Mouse (Mus musculus) CH12.LX (cell line): ENCODE measurements around the gene Ubtf. TPM values are rescaled to one million over a fixed set of nuclear protein-coding genes. Genes with fewer than 3 reads are reported as not detected.
A peak's percentile ranks its signal among the peaks of the same experiment; 100 is the strongest.

ENCODE experiments used
- DNase-seq: peaks from one replicate; pipeline ENCODE4 v3.0.0-alpha.2; 2013; ENCODE audit errors: extremely low read depth
- H3K27ac ChIP-seq: 2 replicates; pipeline ENCODE4 v1.5.1; 2012; ENCODE audit warnings: low read depth, mild to moderate bottlenecking, control low read depth, moderate library complexity; ENCODE audit not compliant: insufficient read depth
- H3K27me3 ChIP-seq: replicated peaks from 2 replicates; pipeline ENCODE3; 2012; ENCODE audit warnings: inconsistent platforms
- H3K36me3 ChIP-seq, 2 experiments: replicated peaks in 1 of 2; 2 replicates each; pipeline versions ENCODE3 to v1.6.1; 2012; ENCODE audit warnings: inconsistent platforms in 1 of 2, low read length in 1 of 2, mild to moderate bottlenecking in 1 of 2, mixed read lengths in 1 of 2, moderate library complexity in 1 of 2; ENCODE audit not compliant: control insufficient read depth in 1 of 2, insufficient read depth in 1 of 2
- H3K4me1 ChIP-seq, 2 experiments: 2 replicates each; pipeline ENCODE4 v1.6.1; 2012; ENCODE audit warnings: inconsistent platforms in 1 of 2, moderate library complexity in 1 of 2; ENCODE audit not compliant: insufficient read depth in 2 of 2, control insufficient read depth in 1 of 2
- H3K4me2 ChIP-seq: 2 replicates; pipeline ENCODE4 v1.6.1; 2012; ENCODE audit warnings: low read depth, mild to moderate bottlenecking, control low read depth; ENCODE audit not compliant: poor library complexity, insufficient read depth, severe bottlenecking
- H3K4me3 ChIP-seq, 3 experiments: fragments of 150-350 bp in 1 of 3; sonication (generic) in 1 of 3; replicated peaks in 1 of 3; 2 replicates each; pipeline versions ENCODE3 to v1.5.1; 2011 to 2012; ENCODE audit warnings: low read depth in 2 of 3, low read length in 2 of 3, mild to moderate bottlenecking in 2 of 3, moderate library complexity in 2 of 3, control low read depth in 1 of 3, improper control_type of control experiment in 1 of 3, inconsistent platforms in 1 of 3, mixed read lengths in 1 of 3; ENCODE audit not compliant: poor library complexity in 1 of 3
- H3K79me2 ChIP-seq: replicated peaks from 2 replicates; pipeline ENCODE4 v1.6.1; 2012; ENCODE audit warnings: mild to moderate bottlenecking, moderate library complexity; ENCODE audit not compliant: control insufficient read depth, poor library complexity, insufficient read depth, severe bottlenecking; ENCODE audit errors: extremely low read depth
- H3K9ac ChIP-seq: 2 replicates; pipeline ENCODE4 v1.6.1; 2012; ENCODE audit warnings: low read depth, mild to moderate bottlenecking, control low read depth, moderate library complexity; ENCODE audit not compliant: insufficient read depth
- H3K9me3 ChIP-seq: replicated peaks from 2 replicates; pipeline ENCODE3; 2012; ENCODE audit warnings: low read length, inconsistent platforms, mixed read lengths
- BHLHE40 ChIP-seq: IDR thresholded peaks from 2 replicates; pipeline ENCODE4 v1.6.1; 2011; ENCODE audit warnings: mild to moderate bottlenecking, low read depth, low read length, improper control_type of control experiment
- CHD1 ChIP-seq: IDR thresholded peaks from 2 replicates; pipeline ENCODE4 v1.6.1; 2012; ENCODE audit warnings: low read depth, low read length, improper control_type of control experiment, inconsistent platforms
- CHD2 ChIP-seq: IDR thresholded peaks from 2 replicates; pipeline ENCODE4 v1.6.1; 2011; ENCODE audit warnings: low read length, improper control_type of control experiment
- CTCF ChIP-seq, 2 experiments: IDR thresholded peaks in 1 of 2; conservative IDR thresholded peaks in 1 of 2; 2 replicates each; pipeline ENCODE4 v1.5.1; 2011 to 2012; ENCODE audit warnings: low read depth in 2 of 2, low read length in 2 of 2, improper control_type of control experiment in 1 of 2, inconsistent platforms in 1 of 2, mild to moderate bottlenecking in 1 of 2, moderate library complexity in 1 of 2
- E2F4 ChIP-seq: IDR thresholded peaks from 2 replicates; pipeline ENCODE4 v1.6.1; 2011; ENCODE audit warnings: low read depth, low read length, improper control_type of control experiment; ENCODE audit not compliant: insufficient replicate concordance
- ELF1 ChIP-seq: IDR thresholded peaks from 2 replicates; pipeline ENCODE4 v1.6.1; 2014; ENCODE audit warnings: low read depth, mild to moderate bottlenecking, inconsistent platforms, low read length, improper control_type of control experiment
- EP300 ChIP-seq: IDR thresholded peaks from 2 replicates; pipeline ENCODE4 v1.6.1; 2011; ENCODE audit warnings: low read length, improper control_type of control experiment
- ETS1 ChIP-seq: conservative IDR thresholded peaks from 2 replicates; pipeline ENCODE4 v1.6.1; 2012; ENCODE audit warnings: low read depth, mild to moderate bottlenecking, inconsistent platforms, low read length, improper control_type of control experiment, moderate library complexity
- GABPA ChIP-seq: IDR thresholded peaks from 2 replicates; pipeline ENCODE4 v1.6.1; 2012; ENCODE audit warnings: low read depth, low read length, improper control_type of control experiment, inconsistent platforms; ENCODE audit not compliant: insufficient replicate concordance
- HCFC1 ChIP-seq: IDR thresholded peaks from 2 replicates; pipeline ENCODE4 v1.6.1; 2012; ENCODE audit warnings: low read depth, mild to moderate bottlenecking, inconsistent platforms, low read length, improper control_type of control experiment
- IRF4 ChIP-seq: IDR thresholded peaks from 2 replicates; pipeline ENCODE4 v1.6.1; 2014; ENCODE audit warnings: low read depth, mild to moderate bottlenecking, inconsistent platforms, low read length, improper control_type of control experiment
- JUN ChIP-seq: IDR thresholded peaks from 2 replicates; pipeline ENCODE4 v1.6.1; 2011; ENCODE audit warnings: low read depth, mild to moderate bottlenecking, low read length, improper control_type of control experiment, moderate library complexity; ENCODE audit not compliant: insufficient read depth
- JUND ChIP-seq: conservative IDR thresholded peaks from 2 replicates; pipeline ENCODE4 v1.6.1; 2011; ENCODE audit warnings: low read depth, low read length, improper control_type of control experiment
- KAT2A ChIP-seq: IDR thresholded peaks from 2 replicates; pipeline ENCODE4 v1.6.1; 2012; ENCODE audit warnings: low read length, improper control_type of control experiment, inconsistent platforms; ENCODE audit not compliant: insufficient replicate concordance
- MAFK ChIP-seq: IDR thresholded peaks from 2 replicates; pipeline ENCODE4 v1.6.1; 2011; ENCODE audit warnings: low read length, improper control_type of control experiment; ENCODE audit not compliant: insufficient replicate concordance
- MAX ChIP-seq: IDR thresholded peaks from 2 replicates; pipeline ENCODE4 v1.6.1; 2011; ENCODE audit warnings: low read length, improper control_type of control experiment
- MAZ ChIP-seq: IDR thresholded peaks from 2 replicates; pipeline ENCODE4 v1.6.1; 2012; ENCODE audit warnings: low read depth, mild to moderate bottlenecking, inconsistent platforms, low read length, improper control_type of control experiment, moderate library complexity
- MEF2A ChIP-seq: IDR thresholded peaks from 2 replicates; pipeline ENCODE4 v1.6.1; 2014; ENCODE audit warnings: low read depth, mild to moderate bottlenecking, inconsistent platforms, low read length, improper control_type of control experiment, borderline replicate concordance
- MXI1 ChIP-seq: IDR thresholded peaks from 2 replicates; pipeline ENCODE4 v1.6.1; 2011; ENCODE audit warnings: mild to moderate bottlenecking, low read depth, low read length, improper control_type of control experiment
- MYC ChIP-seq: IDR thresholded peaks from 2 replicates; pipeline ENCODE4 v1.6.1; 2011; ENCODE audit warnings: low read depth, mild to moderate bottlenecking, improper control_type of control experiment, low read length
- NELFE ChIP-seq: IDR thresholded peaks from 2 replicates; pipeline ENCODE4 v1.6.1; 2011; ENCODE audit warnings: low read depth, low read length, improper control_type of control experiment
- NRF1 ChIP-seq: IDR thresholded peaks from 2 replicates; pipeline ENCODE4 v1.6.1; 2014; ENCODE audit warnings: low read depth, mild to moderate bottlenecking, inconsistent platforms, low read length, improper control_type of control experiment, moderate library complexity
- PAX5 ChIP-seq: IDR thresholded peaks from 2 replicates; pipeline ENCODE4 v1.6.1; 2012; ENCODE audit warnings: low read length, inconsistent platforms, mixed read lengths
- POLR2A ChIP-seq: IDR thresholded peaks from 2 replicates; pipeline ENCODE4 v1.6.1; 2011; ENCODE audit warnings: low read depth, mild to moderate bottlenecking, improper control_type of control experiment, low read length
- POLR2AphosphoS2 ChIP-seq: IDR thresholded peaks from 2 replicates; pipeline ENCODE4 v1.6.1; 2011; ENCODE audit warnings: low read depth, low read length, improper control_type of control experiment
- RAD21 ChIP-seq: IDR thresholded peaks from 2 replicates; pipeline ENCODE4 v1.6.1; 2011; ENCODE audit warnings: low read depth, mild to moderate bottlenecking, low read length, improper control_type of control experiment, moderate library complexity
- RCOR1 ChIP-seq: conservative IDR thresholded peaks from 2 replicates; pipeline ENCODE4 v1.6.1; 2012; ENCODE audit warnings: low read depth, mild to moderate bottlenecking, inconsistent platforms, low read length, improper control_type of control experiment
- SIN3A ChIP-seq: IDR thresholded peaks from 2 replicates; pipeline ENCODE4 v1.6.1; 2012; ENCODE audit warnings: low read length, improper control_type of control experiment, inconsistent platforms
- SMC3 ChIP-seq: IDR thresholded peaks from 2 replicates; pipeline ENCODE4 v1.6.1; 2011; ENCODE audit warnings: low read depth, low read length, improper control_type of control experiment
- TBP ChIP-seq: conservative IDR thresholded peaks from 2 replicates; pipeline ENCODE4 v1.6.1; 2011; ENCODE audit warnings: low read depth, low read length, improper control_type of control experiment
- TCF12 ChIP-seq: IDR thresholded peaks from 2 replicates; pipeline ENCODE4 v1.6.1; 2014; ENCODE audit warnings: low read depth, mild to moderate bottlenecking, inconsistent platforms, low read length, improper control_type of control experiment
- UBTF ChIP-seq: IDR thresholded peaks from 2 replicates; pipeline ENCODE4 v1.6.1; 2012; ENCODE audit warnings: low read depth, mild to moderate bottlenecking, inconsistent platforms, low read length, improper control_type of control experiment, moderate library complexity
- USF1 ChIP-seq: IDR thresholded peaks from 2 replicates; pipeline ENCODE4 v1.6.1; 2014; ENCODE audit warnings: low read depth, mild to moderate bottlenecking, inconsistent platforms, low read length, improper control_type of control experiment
- USF2 ChIP-seq: conservative IDR thresholded peaks from 2 replicates; pipeline ENCODE4 v1.6.1; 2011; ENCODE audit warnings: low read depth, low read length, improper control_type of control experiment
- ZC3H11A ChIP-seq: IDR thresholded peaks from 2 replicates; pipeline ENCODE4 v1.6.1; 2012; ENCODE audit warnings: low read depth, mild to moderate bottlenecking, inconsistent platforms, low read length, improper control_type of control experiment
- ZKSCAN1 ChIP-seq: IDR thresholded peaks from 2 replicates; pipeline ENCODE4 v1.6.1; 2012; ENCODE audit warnings: low read depth, inconsistent platforms, low read length, improper control_type of control experiment, borderline replicate concordance
- ZNF384 ChIP-seq: IDR thresholded peaks from 2 replicates; pipeline ENCODE4 v1.6.1; 2012; ENCODE audit warnings: low read depth, low read length, improper control_type of control experiment, inconsistent platforms
- dilution Hi-C: fragments of 300-500 bp; cut with MboI; formaldehyde crosslinking; loops from 2 replicates; pipeline ENCODE4 v1.14.3; 2020; ENCODE audit warnings: low sequenced_read_pairs; ENCODE audit not compliant: extremely low pct_unique_long_range_greater_than_20kb, extremely low pct_ligation_motif_present
- in situ Hi-C: fragments of 300-500 bp; cut with MboI; formaldehyde crosslinking; loops from 3 replicates; pipeline ENCODE4 v1.14.3; 2019; ENCODE audit warnings: low sequenced_read_pairs, low pct_ligation_motif_present, low pct_unique_long_range_greater_than_20kb, mixed read lengths
- polyA plus RNA-seq: library from polyadenylated mRNA; unstranded; fragments of >175 nt; gene quantifications from 2 replicates; pipeline ENCODE4 v1.2.1, GENCODE M21; 2012; ENCODE audit warnings: low read depth; ENCODE audit not compliant: insufficient read length
- total RNA-seq, 2 experiments: library from RNA; depleted of rRNA; stranded (reverse); fragments of 300-350 nt in 1 of 2; fragments of >200 nt in 1 of 2; gene quantifications; 2 replicates each; pipeline ENCODE4 v1.2.3; 2012 to 2014

Gene Ubtf
- total and polyA plus RNA-seq, 3 experiments: 89.9 to 126 (median 124) TPM

GRCm38 (mm10) chr11:102315690-102316571, 3.6 kb downstream of the Ubtf start:
- Histone ChIP-seq H3K9ac (peak overlapping the region; percentile 65), H3K27me3 (no peaks in the 10 kb centered on the region), H3K9me3 (no peaks in the 10 kb centered on the region), H3K4me3 (peak overlapping the region; percentile 65 to 78 (median 75)), H3K4me2 (peak overlapping the region; percentile 61), H3K36me3 (peaks cover 39 to 44% of the 10 kb centered on the region in 2 experiments), H3K79me2 (peaks cover 42% of the 10 kb centered on the region), H3K4me1 (peaks cover 15 to 51% of the 10 kb centered on the region in 2 experiments), H3K27ac (peak overlapping the region; percentile 74)
- peak; percentile 92 for DNase-seq
- in situ Hi-C loops (no loop called here), dilution Hi-C loops (loop anchor here (25.0 kb wide), 1 partner anchor 96 kb away; the partner anchor contains the start of gene Slc25a39)
- TF ChIP-seq MAFK (no peak), POLR2A (peak; percentile 74), UBTF (0 out of 2 replicates have a peak, but pooled peaks have one; percentile 47), ETS1 (peak; percentile 83), MXI1 (peak; percentile 87), MYC (peak; percentile 82), JUN (no peak; the same call in 1 of the 2 replicates), CTCF (conservative IDR thresholded peaks at IDR 0.05 in 1 of 2, IDR thresholded peaks at IDR 0.05 in 1 of 2; ENCODE audit: low read depth in 2 of 2, low read length in 2 of 2) (no peak), TBP (peak; percentile 86), MAX (peak; percentile 89), USF1 (peak; percentile 92), CHD2 (peak; percentile 76), ZKSCAN1 (no peak), BHLHE40 (peak; percentile 88), IRF4 (peak; percentile 68; the same call in 1 of the 2 replicates), PAX5 (no peak), EP300 (peak; percentile 36; the same call in 1 of the 2 replicates), TCF12 (peak; percentile 41; the same call in 1 of the 2 replicates), POLR2AphosphoS2 (peak; percentile 73; the same call in 1 of the 2 replicates), CHD1 (peak; percentile 73), ZNF384 (peak; percentile 52; the same call in 1 of the 2 replicates), ZC3H11A (no peak), KAT2A (0 out of 2 replicates have a peak, but pooled peaks have one; percentile 13), SMC3 (no peak), NRF1 (0 out of 2 replicates have a peak, but pooled peaks have one; percentile 27), RAD21 (no peak), RCOR1 (no peak), NELFE (peak; percentile 48; the same call in 1 of the 2 replicates), MAZ (peak; percentile 83; the same call in 1 of the 2 replicates), GABPA (no peak), ELF1 (peak; percentile 74), MEF2A (peak; percentile 51; the same call in 1 of the 2 replicates), USF2 (peak; percentile 88), JUND (0 out of 2 replicates have a peak, but pooled peaks have one; percentile 37), E2F4 (no peak), SIN3A (peak; percentile 95), HCFC1 (no peak; the same call in 1 of the 2 replicates)
